Comparison of ENCODE assay signal across 15 mouse cellular contexts in the genomic region with DNA sequence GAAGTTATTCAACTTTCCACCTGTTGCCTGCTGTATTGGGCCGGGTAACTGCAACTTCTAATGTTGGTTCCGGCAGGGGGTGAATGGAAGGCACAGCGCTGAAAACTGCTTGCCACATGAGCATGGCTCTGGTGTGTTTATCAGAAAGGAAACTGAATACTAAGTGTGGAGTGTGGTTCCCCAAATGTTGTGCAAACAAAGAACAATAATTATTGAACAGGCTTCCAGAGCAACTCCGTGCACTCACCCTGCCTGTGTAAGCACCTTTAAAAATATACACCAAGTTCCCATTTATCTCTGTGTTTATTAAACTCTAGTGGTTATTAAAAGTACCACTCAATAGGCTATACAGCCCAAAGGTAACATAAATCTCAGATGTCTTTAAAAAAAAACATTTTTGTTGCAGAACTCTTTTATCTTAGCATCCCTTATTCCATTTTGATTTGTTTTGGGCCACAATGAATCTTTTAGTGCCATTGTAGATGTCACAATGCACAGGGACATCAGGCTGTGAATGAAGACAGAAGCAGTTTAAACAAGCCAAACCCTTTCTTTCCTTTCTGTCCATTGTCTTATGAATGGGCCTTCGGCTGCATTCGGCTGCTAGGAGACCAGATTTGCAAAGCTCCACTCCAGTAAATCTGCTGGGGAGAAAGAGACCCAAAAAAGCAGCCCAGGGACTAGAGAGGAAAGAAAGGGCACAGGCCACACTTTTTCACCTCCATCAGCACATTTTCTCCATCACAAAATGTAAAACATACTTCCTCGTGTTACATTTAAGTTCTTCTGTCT. TPM values are rescaled to one million over a fixed set of nuclear protein-coding genes. Genes with fewer than 3 reads are reported as not detected.
DNase-seq lines count a peak whose midpoint lies in the region; ATAC-seq and TF ChIP-seq lines count a peak whose summit lies in the region.
"Had no signal": no experiment of that assay in that cellular context is flagged by ENCODE, and none has a peak within 500 bp of the region (broad histone marks: within the 10 kb centered on the region; RNA-seq: fewer than 3 reads in every experiment).

No protein-coding gene starts in this region.

- WGBS in kidney, embryonic 16.5 days: 51% methylated on average over 7 of the region's 7 CpGs
- WGBS in hindbrain, embryonic 15.5 days: 18% methylated on average over 7 of the region's 7 CpGs
- WGBS in kidney, adult 2 months: 70% methylated on average over 7 of the region's 7 CpGs

- H3K4me2 ChIP-seq in kidney, embryonic 16.5 days (replicated peaks; ENCODE audit: low read depth, low read length): no peak overlapping the region
- peak overlapping the region; percentile 97; the same call in 1 of the 2 replicates for H3K4me2 ChIP-seq in hindbrain, embryonic 15.5 days

- H3K4me1 ChIP-seq in kidney, embryonic 16.5 days (ENCODE audit: insufficient read depth, low read length): peaks cover 41% of the 10 kb centered on the region
- peaks cover 36% of the 10 kb centered on the region for H3K4me1 ChIP-seq in hindbrain, embryonic 15.5 days (replicated peaks)
- H3K4me1 ChIP-seq in kidney, adult 2 months (ENCODE audit: control insufficient read depth, insufficient read depth, low read length): peaks cover 3% of the 10 kb centered on the region; the same call in 1 of the 2 replicates

- no peaks in the 10 kb centered on the region for H3K36me3 ChIP-seq in kidney, embryonic 16.5 days (ENCODE audit: insufficient read depth, low read length)
- H3K36me3 ChIP-seq in hindbrain, embryonic 15.5 days: no peaks in the 10 kb centered on the region
- no peaks in the 10 kb centered on the region for H3K36me3 ChIP-seq in kidney, adult 2 months (ENCODE audit: control insufficient read depth, insufficient read depth, low read length)
- H3K36me3 ChIP-seq: heart, embryonic 12.5 days; kidney, embryonic 15.5 days; limb, embryonic 10.5 days had no signal

- peaks cover 39% of the 10 kb centered on the region for H3K27me3 ChIP-seq in kidney, embryonic 16.5 days (ENCODE audit: insufficient read depth, low read length)
- 0 out of 2 replicates have a peak, but pooled peaks cover 3% of the 10 kb centered on the region for H3K27me3 ChIP-seq in hindbrain, embryonic 15.5 days
- no peaks in the 10 kb centered on the region for H3K27me3 ChIP-seq in kidney, adult 2 months (replicated peaks; ENCODE audit: control insufficient read depth, insufficient read depth, low read length)

- no peak overlapping the region for H3K9ac ChIP-seq in kidney, embryonic 16.5 days (replicated peaks; ENCODE audit: low read length)
- H3K9ac ChIP-seq in hindbrain, embryonic 15.5 days: no peak overlapping the region
- H3K9ac ChIP-seq: heart, embryonic 12.5 days; kidney, embryonic 15.5 days had no signal

- H3K27ac ChIP-seq in kidney, embryonic 16.5 days (ENCODE audit: low read length): peak overlapping the region; percentile 54; the same call in 1 of the 2 replicates
- H3K27ac ChIP-seq in hindbrain, embryonic 15.5 days (replicated peaks): no peak overlapping the region
- no peak overlapping the region for H3K27ac ChIP-seq in kidney, adult 2 months (ENCODE audit: insufficient read depth, low read depth, low read length)
- H3K27ac ChIP-seq: limb, embryonic 10.5 days had no signal

- no peak; the same call in 1 of the 2 replicates for ATAC-seq in kidney, embryonic 16.5 days (ENCODE audit: low FRiP score, low TSS enrichment)
- ATAC-seq in hindbrain, embryonic 15.5 days (ENCODE audit: low FRiP score, low read depth): no peak

- DNase-seq in kidney, postnatal 4 days: no peak
- peak; percentile 49 for DNase-seq in R1 (ENCODE audit: low read depth, low spot score)
- peak; percentile 74 for DNase-seq in embryo, embryonic 10.5 days (ENCODE audit: low spot score)
- no peak for DNase-seq in left cerebral cortex, postnatal 36 days (ENCODE audit: low spot score in 2 of 2)
- no peak for DNase-seq in kidney, adult 2 months
- DNase-seq in spleen, adult 18-20 months: no peak
- DNase-seq: cerebellum, adult 8-10 months; gastrocnemius, postnatal 10 days; lung, postnatal 36 days; thymus, postnatal 36 days had no signal

- H3K4me3 ChIP-seq in kidney, embryonic 16.5 days (ENCODE audit: low read length): no peak overlapping the region
- H3K4me3 ChIP-seq in hindbrain, embryonic 15.5 days: no peak overlapping the region
- no peak overlapping the region for H3K4me3 ChIP-seq in kidney, adult 2 months (ENCODE audit: insufficient read depth, low read depth, low read length)

- 0 out of 2 replicates have a peak, but pooled peaks cover 3% of the 10 kb centered on the region for H3K9me3 ChIP-seq in kidney, embryonic 16.5 days (ENCODE audit: low read length)
- no peaks in the 10 kb centered on the region for H3K9me3 ChIP-seq in hindbrain, embryonic 15.5 days
- H3K9me3 ChIP-seq: heart, embryonic 12.5 days; kidney, embryonic 15.5 days; limb, embryonic 10.5 days had no signal

- intact Hi-C loops in left cerebral cortex, postnatal 36 days (cut with DNase I): no loop called here

- TF ChIP-seq CTCF in kidney, adult 2 months (conservative IDR thresholded peaks at IDR 0.05; ENCODE audit: insufficient read depth, insufficient read length, low read depth, low read length): no peak

- TF ChIP-seq POLR2A in kidney, adult 2 months (IDR thresholded peaks at IDR 0.05; ENCODE audit: low read depth, low read length): no peak

RNA-seq across cellular contexts. Expression of gene Dll1, which starts 5.4 kb away (rescaled TPM):
- 34.4 and 36.9 TPM in 2 replicates for polyA plus RNA-seq in kidney, embryonic 16.5 days (2015; fragmentation: Nextera tagmentation; extraction: Ambion mirVana)
- polyA plus RNA-seq in hindbrain, embryonic 15.5 days (2015; fragmentation: Nextera tagmentation; extraction: Ambion mirVana): 18.2 and 21.4 TPM in 2 replicates
- total RNA-seq in left cerebral cortex, postnatal 36 days (2021): 1 to 10 TPM; 4.8 to 5.3 TPM
- 12.3 and 14.1 TPM in 2 replicates for polyA plus RNA-seq in kidney, adult 2 months (2012; rRNA removed)

RNA-seq across cellular contexts. Expression of gene Fam120b, which starts 13.9 kb away (rescaled TPM):
- 31.4 and 32.4 TPM in 2 replicates for polyA plus RNA-seq in kidney, embryonic 16.5 days (2015; fragmentation: Nextera tagmentation; extraction: Ambion mirVana)
- 45.0 and 45.7 TPM in 2 replicates for polyA plus RNA-seq in hindbrain, embryonic 15.5 days (2015; fragmentation: Nextera tagmentation; extraction: Ambion mirVana)
- total RNA-seq in left cerebral cortex, postnatal 36 days (2021): 10 to 100 TPM; 36.4 to 47.7 TPM
- polyA plus RNA-seq in kidney, adult 2 months (2012; rRNA removed): 11.7 and 12.3 TPM in 2 replicates

Comparison
In these comparisons a context has a peak if more than half of its experiments do, and no peak if none do; other contexts are left out.
1. DNase-seq: peak in R1 (single experiment) and embryo, embryonic 10.5 days (single experiment); none in kidney, postnatal 4 days (0 of 2), left cerebral cortex, postnatal 36 days (0 of 2), kidney, adult 2 months (single experiment) and spleen, adult 18-20 months (0 of 2).